Mouse (Mus musculus) CH12.LX (cell line): Measurements from ENCODE around the gene Igf1r. TPM values are rescaled to one million over a fixed set of nuclear protein-coding genes. Genes with fewer than 3 reads are reported as not detected.
"Not testable (repeated sequence)": the region's sequence is repeated elsewhere in the genome, so short reads cannot be mapped to it uniquely, and the experiment has no call there.

ENCODE experiments used
- DNase-seq: peaks from one replicate; pipeline ENCODE4 v3.0.0-alpha.2; 2013; ENCODE audit errors: extremely low read depth
- H3K27ac ChIP-seq: 2 replicates; pipeline ENCODE4 v1.5.1; 2012; ENCODE audit warnings: low read depth, mild to moderate bottlenecking, control low read depth, moderate library complexity; ENCODE audit not compliant: insufficient read depth
- H3K27me3 ChIP-seq: replicated peaks from 2 replicates; pipeline ENCODE3; 2012; ENCODE audit warnings: inconsistent platforms
- H3K36me3 ChIP-seq, 2 experiments: replicated peaks in 1 of 2; 2 replicates each; pipeline versions ENCODE3 to v1.6.1; 2012; ENCODE audit warnings: inconsistent platforms in 1 of 2, low read length in 1 of 2, mild to moderate bottlenecking in 1 of 2, mixed read lengths in 1 of 2, moderate library complexity in 1 of 2; ENCODE audit not compliant: control insufficient read depth in 1 of 2, insufficient read depth in 1 of 2
- H3K4me1 ChIP-seq, 2 experiments: 2 replicates each; pipeline ENCODE4 v1.6.1; 2012; ENCODE audit warnings: inconsistent platforms in 1 of 2, moderate library complexity in 1 of 2; ENCODE audit not compliant: insufficient read depth in 2 of 2, control insufficient read depth in 1 of 2
- H3K4me2 ChIP-seq: 2 replicates; pipeline ENCODE4 v1.6.1; 2012; ENCODE audit warnings: low read depth, mild to moderate bottlenecking, control low read depth; ENCODE audit not compliant: poor library complexity, insufficient read depth, severe bottlenecking
- H3K4me3 ChIP-seq, 3 experiments: fragments of 150-350 bp in 1 of 3; sonication (generic) in 1 of 3; replicated peaks in 1 of 3; 2 replicates each; pipeline versions ENCODE3 to v1.5.1; 2011 to 2012; ENCODE audit warnings: low read depth in 2 of 3, low read length in 2 of 3, mild to moderate bottlenecking in 2 of 3, moderate library complexity in 2 of 3, control low read depth in 1 of 3, improper control_type of control experiment in 1 of 3, inconsistent platforms in 1 of 3, mixed read lengths in 1 of 3; ENCODE audit not compliant: poor library complexity in 1 of 3
- H3K79me2 ChIP-seq: replicated peaks from 2 replicates; pipeline ENCODE4 v1.6.1; 2012; ENCODE audit warnings: mild to moderate bottlenecking, moderate library complexity; ENCODE audit not compliant: control insufficient read depth, poor library complexity, insufficient read depth, severe bottlenecking; ENCODE audit errors: extremely low read depth
- H3K9ac ChIP-seq: 2 replicates; pipeline ENCODE4 v1.6.1; 2012; ENCODE audit warnings: low read depth, mild to moderate bottlenecking, control low read depth, moderate library complexity; ENCODE audit not compliant: insufficient read depth
- H3K9me3 ChIP-seq: replicated peaks from 2 replicates; pipeline ENCODE3; 2012; ENCODE audit warnings: low read length, inconsistent platforms, mixed read lengths
- CHD1 ChIP-seq: IDR thresholded peaks from 2 replicates; pipeline ENCODE4 v1.6.1; 2012; ENCODE audit warnings: low read depth, low read length, improper control_type of control experiment, inconsistent platforms
- CTCF ChIP-seq, 2 experiments: IDR thresholded peaks in 1 of 2; conservative IDR thresholded peaks in 1 of 2; 2 replicates each; pipeline ENCODE4 v1.5.1; 2011 to 2012; ENCODE audit warnings: low read depth in 2 of 2, low read length in 2 of 2, improper control_type of control experiment in 1 of 2, inconsistent platforms in 1 of 2, mild to moderate bottlenecking in 1 of 2, moderate library complexity in 1 of 2
- EP300 ChIP-seq: IDR thresholded peaks from 2 replicates; pipeline ENCODE4 v1.6.1; 2011; ENCODE audit warnings: low read length, improper control_type of control experiment
- MAX ChIP-seq: IDR thresholded peaks from 2 replicates; pipeline ENCODE4 v1.6.1; 2011; ENCODE audit warnings: low read length, improper control_type of control experiment
- MEF2A ChIP-seq: IDR thresholded peaks from 2 replicates; pipeline ENCODE4 v1.6.1; 2014; ENCODE audit warnings: low read depth, mild to moderate bottlenecking, inconsistent platforms, low read length, improper control_type of control experiment, borderline replicate concordance
- MXI1 ChIP-seq: IDR thresholded peaks from 2 replicates; pipeline ENCODE4 v1.6.1; 2011; ENCODE audit warnings: mild to moderate bottlenecking, low read depth, low read length, improper control_type of control experiment
- MYC ChIP-seq: IDR thresholded peaks from 2 replicates; pipeline ENCODE4 v1.6.1; 2011; ENCODE audit warnings: low read depth, mild to moderate bottlenecking, improper control_type of control experiment, low read length
- POLR2AphosphoS2 ChIP-seq: IDR thresholded peaks from 2 replicates; pipeline ENCODE4 v1.6.1; 2011; ENCODE audit warnings: low read depth, low read length, improper control_type of control experiment
- RAD21 ChIP-seq: IDR thresholded peaks from 2 replicates; pipeline ENCODE4 v1.6.1; 2011; ENCODE audit warnings: low read depth, mild to moderate bottlenecking, low read length, improper control_type of control experiment, moderate library complexity
- SIN3A ChIP-seq: IDR thresholded peaks from 2 replicates; pipeline ENCODE4 v1.6.1; 2012; ENCODE audit warnings: low read length, improper control_type of control experiment, inconsistent platforms
- SMC3 ChIP-seq: IDR thresholded peaks from 2 replicates; pipeline ENCODE4 v1.6.1; 2011; ENCODE audit warnings: low read depth, low read length, improper control_type of control experiment
- USF2 ChIP-seq: conservative IDR thresholded peaks from 2 replicates; pipeline ENCODE4 v1.6.1; 2011; ENCODE audit warnings: low read depth, low read length, improper control_type of control experiment
- ZKSCAN1 ChIP-seq: IDR thresholded peaks from 2 replicates; pipeline ENCODE4 v1.6.1; 2012; ENCODE audit warnings: low read depth, inconsistent platforms, low read length, improper control_type of control experiment, borderline replicate concordance
- ZMIZ1 ChIP-seq: IDR thresholded peaks from 2 replicates; pipeline ENCODE4 v1.6.1; 2012; ENCODE audit warnings: low read depth, mild to moderate bottlenecking, inconsistent platforms, low read length, improper control_type of control experiment
- dilution Hi-C: fragments of 300-500 bp; cut with MboI; formaldehyde crosslinking; loops from 2 replicates; pipeline ENCODE4 v1.14.3; 2020; ENCODE audit warnings: low sequenced_read_pairs; ENCODE audit not compliant: extremely low pct_unique_long_range_greater_than_20kb, extremely low pct_ligation_motif_present
- in situ Hi-C: fragments of 300-500 bp; cut with MboI; formaldehyde crosslinking; loops from 3 replicates; pipeline ENCODE4 v1.14.3; 2019; ENCODE audit warnings: low sequenced_read_pairs, low pct_ligation_motif_present, low pct_unique_long_range_greater_than_20kb, mixed read lengths
- polyA plus RNA-seq: library from polyadenylated mRNA; unstranded; fragments of >175 nt; gene quantifications from 2 replicates; pipeline ENCODE4 v1.2.1, GENCODE M21; 2012; ENCODE audit warnings: low read depth; ENCODE audit not compliant: insufficient read length
- total RNA-seq, 2 experiments: library from RNA; depleted of rRNA; stranded (reverse); fragments of 300-350 nt in 1 of 2; fragments of >200 nt in 1 of 2; gene quantifications; 2 replicates each; pipeline ENCODE4 v1.2.3; 2012 to 2014

Igf1r gene
- total and polyA plus RNA-seq, 3 experiments: 0.19 to 1.6 (median 0.29) TPM

DNA sequence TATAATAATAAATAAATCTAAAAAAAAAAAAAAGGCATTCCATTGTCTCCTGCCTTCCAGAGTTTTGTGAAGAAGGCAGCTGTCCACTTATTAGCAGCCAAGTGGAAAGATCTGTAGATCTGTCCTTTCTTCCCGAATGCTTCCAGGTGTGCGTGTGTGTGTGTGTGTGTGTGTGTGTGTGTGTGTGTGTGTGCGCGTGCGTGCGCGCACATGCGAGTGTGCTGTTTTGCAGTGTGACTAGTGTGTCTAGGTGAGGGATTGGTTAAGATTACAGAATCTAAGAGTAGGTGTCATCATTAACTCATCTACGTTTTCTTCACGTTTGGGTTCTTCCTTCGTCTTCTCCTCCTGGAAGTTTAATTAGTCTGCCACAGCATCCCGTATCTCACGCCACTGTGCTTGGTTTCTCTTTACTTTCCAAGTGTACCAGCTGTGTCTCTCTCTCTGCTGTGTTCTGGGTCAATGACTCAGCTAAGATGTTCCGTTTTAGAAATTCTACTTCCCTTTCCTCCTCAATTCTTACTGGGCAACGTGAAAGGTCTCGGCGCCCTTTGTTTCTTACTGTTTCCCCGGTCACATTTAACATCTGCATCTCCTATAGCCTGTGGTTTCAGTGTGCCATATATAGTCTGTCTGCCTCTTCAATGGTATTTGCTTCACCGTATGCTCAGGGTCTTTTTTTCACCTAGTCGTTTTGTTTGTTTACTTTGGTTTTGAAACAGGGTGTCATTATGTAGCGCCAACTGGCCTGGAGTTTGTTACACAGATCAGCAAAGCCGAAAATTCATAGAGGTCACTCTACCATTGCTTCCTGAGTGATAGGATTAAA, 329.9 kb downstream of the Igf1r start (continued):
- no peak for TF ChIP-seq ZKSCAN1
- no peak for TF ChIP-seq USF2
- TF ChIP-seq MEF2A: 0 out of 2 replicates have a peak, but pooled peaks have one; percentile 58
- no peak for TF ChIP-seq RAD21

DNA sequence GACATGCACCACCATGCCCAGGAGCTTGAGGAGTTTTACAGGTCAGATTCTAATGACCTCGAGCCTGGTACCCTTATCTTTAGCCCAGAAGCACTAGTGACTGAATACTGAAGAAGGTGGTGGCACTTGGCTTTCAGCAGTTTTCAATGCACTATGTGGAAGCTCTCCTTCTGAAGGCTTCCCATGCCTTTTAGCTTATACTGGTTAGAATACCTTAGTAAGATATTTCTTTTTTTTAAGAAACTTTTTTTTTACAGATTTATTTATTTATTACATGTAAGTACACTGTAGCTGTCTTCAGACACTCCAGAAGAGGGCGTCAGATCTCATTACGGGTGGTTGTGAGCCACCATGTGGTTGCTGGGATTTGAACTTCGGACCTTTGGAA, 330.5 kb downstream of the Igf1r start:
- dilution Hi-C loops, H3K27me3 ChIP-seq, DNase-seq, in situ Hi-C loops, H3K9me3 ChIP-seq: not testable (repeated sequence)
- peaks cover 58% of the 10 kb centered on the region for H3K79me2 ChIP-seq
- peaks cover 6 to 25% of the 10 kb centered on the region in 2 experiments for H3K36me3 ChIP-seq
- peak; percentile 89; the same call in 1 of the 2 replicates for TF ChIP-seq CHD1
- 0 out of 2 replicates have a peak, but pooled peaks have one; percentile 53 for TF ChIP-seq MYC
- TF ChIP-seq POLR2AphosphoS2: peak; percentile 39; the same call in 1 of the 2 replicates
- peak; percentile 53 for TF ChIP-seq MAX
- peak; percentile 11; the same call in 1 of the 2 replicates for TF ChIP-seq SMC3
- peak in 1 of 2 experiments; percentile 32; a peak in 1 of 4 replicates for TF ChIP-seq CTCF (conservative IDR thresholded peaks at IDR 0.05 in 1 of 2, IDR thresholded peaks at IDR 0.05 in 1 of 2; ENCODE audit: low read depth in 2 of 2, low read length in 2 of 2)
- TF ChIP-seq SIN3A: 0 out of 2 replicates have a peak, but pooled peaks have one; percentile 2
- TF ChIP-seq EP300: 0 out of 2 replicates have a peak, but pooled peaks have one; percentile 23
- TF ChIP-seq MXI1: peak; percentile 45; the same call in 1 of the 2 replicates
- 0 out of 2 replicates have a peak, but pooled peaks have one; percentile 50 for TF ChIP-seq ZMIZ1
- peak overlapping the region; percentile 88 for H3K9ac ChIP-seq
- peak overlapping the region; percentile 92 for H3K4me2 ChIP-seq
- peak overlapping the region; percentile 46 to 59 (median 59) for H3K4me3 ChIP-seq
- peak overlapping the region; percentile 99 for H3K27ac ChIP-seq
- H3K4me1 ChIP-seq: peaks cover 19 to 71% of the 10 kb centered on the region in 2 experiments

Other genes with a start within 250 kb of the Igf1r start
- gene Synm, start 193.1 kb upstream of the Igf1r start, total RNA-seq (2012; rRNA removed): not detected in 2 replicates
- gene Synm, start 193.1 kb upstream of the Igf1r start, total RNA-seq (2014; rRNA removed): not detected in 2 replicates
- gene Synm, start 193.1 kb upstream of the Igf1r start, polyA plus RNA-seq: not detected in 2 replicates